Mouse (Mus musculus) spleen, adult 2 months (tissue): ENCODE data around the gene Pbx2.

Source experiments
- CTCF ChIP-seq: fragments of 200-500 bp; IDR thresholded peaks from 2 replicates; pipeline ENCODE4 v1.5.1; 2011; ENCODE audit warnings: mild to moderate bottlenecking, inconsistent platforms; ENCODE audit not compliant: insufficient read depth, insufficient read length, insufficient replicate concordance; ENCODE audit errors: extremely low read depth
- POLR2A ChIP-seq: fragments of 200-500 bp; IDR thresholded peaks from 2 replicates; pipeline ENCODE4 v1.6.1; 2011; ENCODE audit warnings: low read depth, low read length, inconsistent platforms

DNA sequence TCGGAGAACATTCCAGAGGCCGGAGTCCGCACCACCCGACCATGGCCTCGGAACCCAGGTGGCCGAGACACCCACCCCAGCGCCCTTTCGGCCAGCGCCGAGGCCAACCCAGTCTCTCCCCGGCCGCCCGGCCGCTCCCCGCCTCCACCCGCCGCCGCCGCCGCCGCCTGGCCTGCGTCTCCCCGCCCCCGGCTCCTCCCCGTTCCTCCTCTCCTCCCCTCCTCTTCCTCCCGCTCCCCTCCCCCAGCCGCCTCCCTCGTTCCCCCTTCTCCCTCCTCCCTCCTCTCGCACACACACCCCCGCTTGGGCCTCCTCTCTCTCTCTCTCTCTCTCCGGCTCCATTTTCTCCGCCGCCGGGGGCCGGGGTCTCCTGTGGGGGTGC lies 919 bp downstream of the Pbx2 start:
- TF ChIP-seq POLR2A (no peak), CTCF (no peak)
